Mouse (Mus musculus): ENCODE measurements around the gene Tsks. TPM values are rescaled to one million over a fixed set of nuclear protein-coding genes. Genes with fewer than 3 reads are reported as not detected.

Tsks gene
- polyA plus RNA-seq (2016; fragmentation: Nextera tagmentation; extraction: Ambion mirVana): not detected in 2 replicates

DNA sequence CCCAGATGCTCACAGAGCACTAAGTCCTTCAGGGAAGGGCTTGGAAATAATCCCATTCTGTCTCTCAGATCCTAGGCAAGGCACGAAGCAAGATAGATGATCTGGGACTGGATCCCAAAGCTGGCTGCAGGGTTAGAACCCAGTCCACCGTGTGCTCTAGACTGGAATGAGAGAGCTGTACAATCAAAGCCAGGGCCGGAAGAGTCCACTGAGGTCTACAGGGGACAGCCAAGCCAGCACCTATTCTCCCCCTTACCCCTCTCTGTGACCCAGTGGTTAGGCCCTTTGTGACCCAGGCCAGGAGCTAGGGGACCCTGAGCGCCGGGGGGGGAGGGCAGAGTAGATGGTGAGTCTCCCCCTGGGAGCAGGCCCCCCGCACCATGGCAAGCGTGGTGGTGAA, at the start of gene Tsks:
Tsks (plus strand) TSS at position 301 of the 400 bp plus-strand sequence.
- Histone ChIP-seq H3K4me2 (replicated peaks) (no peak within 1 kb of the TSS), H3K27ac (no peak within 1 kb of the TSS), H3K27me3 (peaks cover 6% of the 10 kb centered on the region; the same call in 1 of the 2 replicates), H3K9me3 (replicated peaks) (no peaks in the 10 kb centered on the region), H3K9ac (no peak within 1 kb of the TSS), H3K36me3 (no peaks in the 10 kb centered on the region), H3K4me1 (no peaks in the 10 kb centered on the region), H3K4me3 (no peak within 1 kb of the TSS)
- no peak for ATAC-seq (ENCODE audit: low FRiP score)
- WGBS: 75% methylated on average over 7 of the region's 7 CpGs

DNA sequence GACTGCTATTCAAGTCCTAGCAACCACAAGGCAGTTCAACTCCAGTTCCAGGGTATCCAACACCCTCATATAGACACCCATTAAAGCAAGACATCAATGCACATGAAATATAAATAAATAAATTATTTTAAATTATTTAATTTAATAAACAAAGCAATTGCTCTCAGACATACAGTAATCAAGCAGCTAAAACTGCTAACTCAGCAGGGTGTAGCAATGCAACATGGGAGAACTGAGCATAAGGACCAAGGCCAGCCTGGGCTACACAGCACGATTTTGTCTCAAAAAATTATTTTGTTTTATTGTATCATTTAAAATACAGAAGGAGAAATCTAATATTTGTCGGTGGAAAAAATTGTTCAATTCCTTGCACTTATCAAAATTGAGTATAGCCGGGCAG, 48.8 kb upstream of the Tsks start:
- Histone ChIP-seq H3K36me3 (peaks cover 13% of the 10 kb centered on the region), H3K4me3 (no peak overlapping the region), H3K4me2 (replicated peaks) (no peak overlapping the region), H3K9me3 (replicated peaks) (no peaks in the 10 kb centered on the region), H3K4me1 (peaks cover 60% of the 10 kb centered on the region), H3K27me3 (0 out of 2 replicates have a peak, but pooled peaks cover 3% of the 10 kb centered on the region), H3K9ac (no peak overlapping the region), H3K27ac (peak overlapping the region; percentile 87; the same call in 1 of the 2 replicates)
- 92% methylated on average over 3 of the region's 3 CpGs for WGBS
- ATAC-seq (ENCODE audit: low FRiP score): no peak

DNA sequence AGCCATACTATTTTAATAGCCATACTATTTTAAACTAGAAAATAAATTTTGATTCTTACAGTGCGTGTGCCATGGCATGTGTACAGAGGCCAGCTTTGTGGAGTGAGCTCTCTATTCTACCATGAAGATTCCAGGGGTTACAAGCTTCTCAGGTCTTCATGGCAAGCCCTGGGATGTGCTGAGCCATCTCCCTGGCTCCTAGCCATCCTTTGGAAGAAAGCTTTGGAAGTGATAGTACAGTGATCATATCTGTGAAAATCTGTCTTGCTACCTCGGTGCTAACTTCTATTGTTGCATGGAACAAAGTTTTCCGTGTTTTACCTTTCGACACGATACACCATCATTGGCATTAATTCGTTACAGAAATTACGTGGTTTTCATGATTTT, 47.8 kb upstream of the Tsks start:
- no peak overlapping the region for H3K9ac ChIP-seq
- peak overlapping the region; percentile 44 for H3K4me3 ChIP-seq
- peaks cover 21% of the 10 kb centered on the region for H3K36me3 ChIP-seq
- ATAC-seq (ENCODE audit: low FRiP score): no peak
- 29% methylated on average over 7 of the region's 7 CpGs for WGBS
- H3K27ac ChIP-seq: peak overlapping the region; percentile 87
- peak overlapping the region; percentile 68 for H3K4me2 ChIP-seq (replicated peaks)
- peaks cover 57% of the 10 kb centered on the region for H3K4me1 ChIP-seq
- H3K27me3 ChIP-seq: 0 out of 2 replicates have a peak, but pooled peaks cover 3% of the 10 kb centered on the region
- H3K9me3 ChIP-seq (replicated peaks): no peaks in the 10 kb centered on the region

DNA sequence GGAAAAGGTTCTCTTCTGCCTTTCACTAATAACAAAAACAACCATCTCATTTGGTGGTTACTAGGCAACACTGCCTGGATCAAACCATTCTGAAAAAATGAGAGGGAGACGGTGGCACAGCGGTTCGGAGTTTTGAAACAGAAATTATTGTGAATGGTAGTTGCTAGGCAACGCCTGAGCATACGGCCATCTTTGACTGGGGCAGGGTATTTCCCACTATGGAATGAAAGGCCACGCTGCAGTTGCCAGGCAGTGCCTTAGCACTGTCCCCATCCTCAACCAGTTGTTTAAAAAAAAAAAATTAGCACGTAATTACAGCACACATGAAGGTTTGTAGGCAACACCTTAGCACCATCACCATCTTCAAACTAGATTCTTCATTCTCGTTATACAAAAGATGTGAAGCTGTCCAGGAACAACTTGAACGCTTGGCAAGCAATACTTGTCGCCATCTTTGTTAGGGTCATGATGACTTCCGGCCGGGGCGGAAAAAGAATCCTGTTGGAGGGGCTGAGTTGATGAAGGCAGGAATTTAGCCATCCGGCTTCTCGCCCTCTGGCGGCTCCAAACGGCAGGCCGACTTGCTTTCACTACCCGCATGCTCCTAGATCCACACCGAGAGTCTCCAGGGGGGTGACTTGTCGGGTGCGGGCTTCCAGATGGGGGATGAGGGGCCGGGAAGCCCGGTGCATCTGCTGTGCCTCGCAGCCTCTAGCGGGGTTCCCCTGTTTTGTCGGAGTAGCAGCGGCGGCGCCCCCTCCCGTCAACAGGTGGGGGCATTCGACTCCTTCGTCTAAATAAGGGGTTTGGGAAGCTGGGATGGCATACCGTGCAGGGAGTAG, 47.2 kb upstream of the Tsks start, which contains the start of gene Fuz:
Fuz (plus strand) TSS at position 487 of the 842 bp plus-strand sequence.
- Histone ChIP-seq H3K4me1 (peaks cover 53% of the 10 kb centered on the region), H3K4me3 (peak within 1 kb of the TSS; percentile 44), H3K36me3 (peaks cover 24% of the 10 kb centered on the region), H3K27ac (peak within 1 kb of the TSS; percentile 87), H3K4me2 (replicated peaks) (peak within 1 kb of the TSS; percentile 68), H3K27me3 (0 out of 2 replicates have a peak, but pooled peaks cover 3% of the 10 kb centered on the region), H3K9me3 (replicated peaks) (no peaks in the 10 kb centered on the region), H3K9ac (peak within 1 kb of the TSS; percentile 60)
- peak; percentile 80 for ATAC-seq (ENCODE audit: low FRiP score)
- WGBS: under 1% methylated on average over 34 of the region's 34 CpGs

DNA sequence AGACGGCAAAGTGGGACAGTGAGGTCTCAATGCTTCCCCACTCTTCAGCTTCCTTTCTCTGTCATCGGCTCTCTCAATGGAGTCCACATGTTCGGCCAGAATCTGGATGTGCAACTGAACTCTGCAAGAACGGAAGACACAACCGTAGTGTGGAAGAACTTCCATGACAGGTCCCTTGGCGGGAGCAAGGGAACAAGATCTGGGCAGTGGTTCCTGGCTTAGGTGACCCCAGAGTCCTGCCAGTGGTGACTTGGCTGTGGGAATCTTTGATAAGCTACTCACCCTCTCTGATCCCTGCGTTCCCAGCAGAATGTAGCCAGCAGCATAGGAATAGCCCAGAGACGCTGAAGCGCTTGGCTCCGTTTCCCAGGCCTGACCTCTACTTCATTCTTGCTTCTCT, 46.5 kb upstream of the Tsks start:
- Histone ChIP-seq H3K9ac (peak overlapping the region; percentile 60), H3K4me2 (replicated peaks) (peak overlapping the region; percentile 68), H3K9me3 (replicated peaks) (no peaks in the 10 kb centered on the region), H3K4me1 (peaks cover 52% of the 10 kb centered on the region), H3K27ac (peak overlapping the region; percentile 87), H3K27me3 (0 out of 2 replicates have a peak, but pooled peaks cover 3% of the 10 kb centered on the region), H3K4me3 (peak overlapping the region; percentile 44), H3K36me3 (peaks cover 27% of the 10 kb centered on the region)
- ATAC-seq (ENCODE audit: low FRiP score): no peak
- WGBS: 32% methylated on average over 10 of the region's 10 CpGs

DNA sequence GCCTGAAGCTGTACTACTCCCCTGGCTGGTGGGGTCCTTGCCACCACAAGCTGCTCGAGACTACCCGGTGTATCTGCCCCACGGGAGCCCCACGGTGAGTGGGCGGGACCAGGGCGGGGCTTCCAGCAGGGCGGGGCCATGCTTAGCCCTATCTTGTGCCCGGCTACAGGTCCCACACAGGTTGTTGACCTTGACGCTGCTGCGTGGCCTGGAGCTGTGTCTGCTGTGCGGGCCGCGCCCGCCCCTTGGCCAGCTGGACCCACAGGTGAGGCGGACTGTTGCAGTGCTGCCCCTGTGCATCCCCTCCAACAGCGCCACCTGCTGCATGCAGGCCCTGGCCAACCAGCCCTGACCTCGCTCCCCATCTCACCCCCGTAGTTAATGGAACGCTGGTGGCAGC, 44.4 kb upstream of the Tsks start:
- ATAC-seq (ENCODE audit: low FRiP score): no peak
- peaks cover 48% of the 10 kb centered on the region for H3K36me3 ChIP-seq
- no peaks in the 10 kb centered on the region for H3K9me3 ChIP-seq (replicated peaks)
- no peak overlapping the region; the same call in 1 of the 2 replicates for H3K4me2 ChIP-seq (replicated peaks)
- H3K27me3 ChIP-seq: 0 out of 2 replicates have a peak, but pooled peaks cover 3% of the 10 kb centered on the region
- 0 out of 2 replicates have a peak overlapping the region, but pooled peaks have one; percentile 6 for H3K4me3 ChIP-seq
- peak overlapping the region; percentile 7; the same call in 1 of the 2 replicates for H3K27ac ChIP-seq
- no peak overlapping the region for H3K9ac ChIP-seq
- H3K4me1 ChIP-seq: peaks cover 49% of the 10 kb centered on the region
- 30% methylated on average over 19 of the region's 19 CpGs for WGBS

DNA sequence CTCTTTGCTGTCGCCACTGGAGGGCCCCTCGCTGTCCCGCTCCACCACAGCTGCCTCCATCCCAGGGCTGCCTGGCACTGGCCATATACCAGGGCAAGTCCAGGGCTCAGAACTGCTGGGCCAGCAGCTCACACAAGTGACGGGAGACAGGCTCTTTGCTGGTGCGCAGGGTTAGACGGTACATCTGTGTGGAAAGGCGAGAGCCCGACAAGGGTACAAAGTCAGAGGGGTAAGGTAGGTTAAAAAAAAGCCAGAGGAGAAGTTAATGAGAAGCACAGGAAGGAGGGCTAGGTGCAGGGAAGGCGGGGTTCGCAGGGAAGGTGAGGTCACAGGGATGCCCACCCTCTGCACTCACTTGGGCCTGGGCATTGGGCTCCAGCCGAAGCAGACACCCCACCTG, 42.4 kb upstream of the Tsks start:
- Histone ChIP-seq H3K4me2 (replicated peaks) (no peak overlapping the region; the same call in 1 of the 2 replicates), H3K27me3 (0 out of 2 replicates have a peak, but pooled peaks cover 3% of the 10 kb centered on the region), H3K9me3 (replicated peaks) (no peaks in the 10 kb centered on the region), H3K36me3 (peaks cover 69% of the 10 kb centered on the region), H3K9ac (0 out of 2 replicates have a peak overlapping the region, but pooled peaks have one; percentile 32), H3K27ac (no peak overlapping the region; the same call in 1 of the 2 replicates), H3K4me1 (peaks cover 38% of the 10 kb centered on the region), H3K4me3 (no peak overlapping the region)
- 83% methylated on average over 11 of the region's 11 CpGs for WGBS
- no peak for ATAC-seq (ENCODE audit: low FRiP score)

DNA sequence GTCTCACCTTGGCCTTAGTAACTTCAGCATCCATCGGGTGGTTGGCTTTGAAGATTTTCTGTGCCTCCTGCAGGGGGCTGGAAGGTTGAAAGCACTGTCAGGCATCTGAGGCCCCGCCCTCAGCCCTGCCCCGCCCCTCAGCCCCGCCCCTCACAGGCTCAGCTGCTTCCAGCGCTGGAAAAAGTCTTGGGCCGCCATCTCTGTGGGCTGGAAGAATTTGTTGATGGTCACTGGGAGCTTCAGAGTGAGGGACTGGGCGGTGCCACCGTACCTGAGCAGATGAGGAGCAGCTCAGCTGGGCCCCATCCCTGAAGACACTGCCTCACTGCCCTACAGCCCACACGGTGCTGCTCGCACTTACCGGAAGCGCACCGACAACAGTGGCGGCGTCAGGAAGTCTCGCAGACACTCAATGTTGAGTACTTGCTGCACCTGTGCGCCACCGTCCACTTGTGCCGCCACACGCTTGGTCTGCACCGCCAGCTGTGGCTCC, 41.7 kb upstream of the Tsks start:
- H3K4me1 ChIP-seq: peaks cover 37% of the 10 kb centered on the region
- H3K9ac ChIP-seq: peak overlapping the region; percentile 44; the same call in 1 of the 2 replicates
- peak overlapping the region; percentile 41 for H3K4me2 ChIP-seq (replicated peaks)
- 0 out of 2 replicates have a peak, but pooled peaks cover 3% of the 10 kb centered on the region for H3K27me3 ChIP-seq
- 0 out of 2 replicates have a peak, but pooled peaks have one; percentile 21 for ATAC-seq (ENCODE audit: low FRiP score)
- peak overlapping the region; percentile 15 for H3K4me3 ChIP-seq
- H3K27ac ChIP-seq: peak overlapping the region; percentile 62; the same call in 1 of the 2 replicates
- 19% methylated on average over 21 of the region's 21 CpGs for WGBS
- H3K9me3 ChIP-seq (replicated peaks): no peaks in the 10 kb centered on the region
- peaks cover 75% of the 10 kb centered on the region for H3K36me3 ChIP-seq

DNA sequence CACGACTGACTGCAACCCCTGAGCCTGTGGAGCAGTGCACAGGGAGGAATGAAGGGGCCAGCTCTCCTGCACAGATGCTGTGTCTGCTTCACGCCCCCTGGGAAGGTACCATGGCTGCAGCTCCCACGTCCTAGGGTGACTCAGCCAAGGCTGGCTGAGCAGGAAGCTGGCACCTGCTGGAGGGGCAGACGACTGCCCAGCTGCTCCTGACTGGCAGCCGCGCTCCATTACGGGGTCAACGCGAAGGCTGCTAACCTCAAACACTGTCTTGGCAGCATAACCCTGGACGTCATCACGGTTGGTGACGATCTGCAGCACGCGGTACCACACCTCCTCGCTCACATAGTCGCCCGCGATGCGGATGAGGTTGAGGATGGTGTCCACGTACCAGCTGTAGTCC, 37.6 kb upstream of the Tsks start:
- H3K9me3 ChIP-seq (replicated peaks): no peaks in the 10 kb centered on the region
- 93% methylated on average over 20 of the region's 20 CpGs for WGBS
- peaks cover 13% of the 10 kb centered on the region for H3K4me1 ChIP-seq
- peaks cover 94% of the 10 kb centered on the region for H3K36me3 ChIP-seq
- H3K9ac ChIP-seq: peak overlapping the region; percentile 14; the same call in 1 of the 2 replicates
- no peak overlapping the region for H3K4me3 ChIP-seq
- no peaks in the 10 kb centered on the region for H3K27me3 ChIP-seq
- H3K4me2 ChIP-seq (replicated peaks): no peak overlapping the region
- ATAC-seq (ENCODE audit: low FRiP score): no peak
- H3K27ac ChIP-seq: no peak overlapping the region

DNA sequence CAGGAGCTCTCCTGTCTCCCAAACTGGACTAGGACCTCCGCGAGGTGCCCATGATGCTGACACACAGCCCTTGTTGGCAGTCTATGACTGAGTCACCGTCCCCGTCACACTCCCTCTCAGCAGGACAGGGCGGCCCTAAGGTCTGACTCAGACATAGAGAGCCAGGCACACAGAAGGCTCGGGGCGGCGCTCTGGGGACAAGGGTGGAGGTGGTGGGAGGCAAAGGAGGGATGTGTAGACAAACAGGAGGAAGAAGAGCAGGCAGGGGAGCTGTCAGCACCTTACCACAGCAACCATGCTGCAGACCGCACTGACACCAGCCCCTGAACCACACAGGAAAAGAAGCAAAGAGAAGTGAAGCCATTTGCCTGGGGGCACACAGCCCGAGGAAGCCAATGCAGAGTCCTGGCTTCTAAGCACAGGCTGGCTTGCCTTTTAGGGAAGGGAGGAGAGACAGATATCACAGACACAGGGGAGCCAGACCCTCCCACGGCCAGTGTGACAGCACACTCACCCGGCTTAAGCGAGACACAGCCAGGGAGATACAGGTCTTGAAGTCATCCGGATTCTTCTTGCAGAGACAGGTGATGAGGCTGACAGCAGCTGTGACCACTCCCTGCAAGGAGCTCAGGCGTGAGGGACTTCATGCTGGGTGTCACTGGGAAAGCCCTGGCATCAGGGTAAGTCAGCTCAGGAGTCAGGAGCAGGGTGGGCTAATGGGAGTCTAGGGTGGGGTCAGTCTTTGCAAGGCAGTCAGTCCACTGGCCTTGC, 34.1 kb upstream of the Tsks start:
- no peak overlapping the region for H3K27ac ChIP-seq
- H3K27me3 ChIP-seq: no peaks in the 10 kb centered on the region
- H3K4me3 ChIP-seq: no peak overlapping the region
- H3K4me1 ChIP-seq: no peaks in the 10 kb centered on the region
- H3K36me3 ChIP-seq: peaks cover 91% of the 10 kb centered on the region
- no peak overlapping the region for H3K4me2 ChIP-seq (replicated peaks)
- 92% methylated on average over 15 of the region's 15 CpGs for WGBS
- H3K9me3 ChIP-seq (replicated peaks): no peaks in the 10 kb centered on the region
- no peak for ATAC-seq (ENCODE audit: low FRiP score)
- no peak overlapping the region for H3K9ac ChIP-seq

DNA sequence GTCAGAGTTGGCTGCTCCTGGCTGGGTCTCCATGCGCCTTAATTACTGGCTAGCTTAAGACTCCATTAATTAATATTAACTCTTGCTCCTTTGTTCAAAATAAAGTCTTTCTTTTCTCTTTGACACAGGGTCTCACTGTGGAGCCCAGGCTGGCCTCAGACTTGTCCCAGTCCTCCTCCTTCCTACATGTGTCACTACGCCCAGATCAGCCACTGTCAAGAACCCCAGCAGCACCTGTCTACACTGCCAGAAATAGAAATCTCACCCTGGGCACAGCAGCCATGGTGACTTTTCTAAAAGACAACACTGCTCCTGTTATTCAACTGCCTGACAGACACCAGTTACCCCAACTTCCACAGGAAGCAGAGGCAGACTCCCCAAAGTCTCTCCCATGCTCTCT, 28.6 kb upstream of the Tsks start:
- H3K27ac ChIP-seq: no peak overlapping the region

More for the DNA sequence above, 28.6 kb upstream of the Tsks start:
- ATAC-seq (ENCODE audit: low FRiP score): no peak
- Histone ChIP-seq H3K4me2 (replicated peaks) (no peak overlapping the region), H3K27me3 (no peaks in the 10 kb centered on the region), H3K36me3 (peaks cover 58% of the 10 kb centered on the region), H3K9ac (no peak overlapping the region), H3K9me3 (replicated peaks) (no peaks in the 10 kb centered on the region), H3K4me3 (no peak overlapping the region), H3K4me1 (no peaks in the 10 kb centered on the region)
- WGBS: 98% methylated on average over 2 of the region's 2 CpGs

Data from hindbrain, embryonic 12.5 days (tissue).